Mouse (Mus musculus) cerebral cortex, adult 2 months (tissue): ENCODE results near the gene Ryr3.

Source experiments
- WGBS: fragments of 180-500 bp; shearing (Covaris S2); methylation state at CpG from one replicate; pipeline ENCODE4 v1.1.7; 2018; 5-methylcytosine and 5-hydroxymethylcytosine counted together

The Ryr3 gene

DNA sequence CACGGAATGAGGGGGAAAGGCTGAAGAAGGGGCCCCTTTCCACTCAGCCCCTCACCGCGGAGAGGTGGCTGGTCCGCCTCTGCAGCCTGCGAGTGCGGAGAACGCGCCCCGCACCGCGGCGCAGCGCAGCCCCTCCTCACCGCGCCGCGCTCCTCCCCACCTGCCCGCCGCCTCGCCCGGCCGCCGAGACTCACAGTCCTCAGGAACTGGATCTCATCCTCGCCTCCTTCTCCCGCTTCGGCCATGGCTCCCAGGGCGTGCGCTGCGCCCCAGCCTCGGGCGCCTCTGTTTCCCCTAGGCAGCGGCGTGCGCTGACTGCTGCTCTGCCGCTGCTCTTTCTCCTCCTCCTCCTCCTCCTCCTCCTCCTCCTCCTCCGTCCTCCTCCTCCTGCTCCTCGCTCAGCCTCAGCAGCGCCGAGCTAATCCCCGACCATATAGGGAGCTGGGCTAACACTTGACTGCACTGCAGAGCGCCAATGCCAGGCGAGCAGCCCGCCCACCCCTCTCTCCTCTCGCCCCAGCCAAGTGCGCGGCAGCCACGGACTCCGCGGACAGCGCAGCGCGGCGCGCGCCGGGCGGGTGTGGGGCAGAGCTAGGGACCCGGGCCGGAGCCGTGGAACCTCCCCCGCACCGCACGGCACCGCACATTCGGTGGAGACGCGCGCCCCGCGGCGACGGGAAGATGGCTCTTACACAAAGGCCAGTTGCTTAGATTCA lies at the start of gene Ryr3:
Gene Ryr3, minus strand, starts transcription at position 351 of the 716 bp plus-strand sequence.
- WGBS: under 1% methylated on average over 62 of the region's 72 CpGs

- 68% methylated on average over 5 of the region's 5 CpGs for WGBS
These were observed 22.0 kb upstream of the Ryr3 start for GRCm38 (mm10) chr2:113238871-113239270.

GRCm38 (mm10) chr2:113236993-113237392 lies 20.1 kb upstream of the Ryr3 start:
- 86% methylated on average over 1 of the region's 1 CpGs for WGBS

GRCm38 (mm10) chr2:113234559-113234958 lies 17.7 kb upstream of the Ryr3 start:
- 14% methylated on average over 3 of the region's 3 CpGs for WGBS

GRCm38 (mm10) chr2:113233356-113233755 lies 16.5 kb upstream of the Ryr3 start:
- WGBS: 65% methylated on average over 3 of the region's 3 CpGs

DNA sequence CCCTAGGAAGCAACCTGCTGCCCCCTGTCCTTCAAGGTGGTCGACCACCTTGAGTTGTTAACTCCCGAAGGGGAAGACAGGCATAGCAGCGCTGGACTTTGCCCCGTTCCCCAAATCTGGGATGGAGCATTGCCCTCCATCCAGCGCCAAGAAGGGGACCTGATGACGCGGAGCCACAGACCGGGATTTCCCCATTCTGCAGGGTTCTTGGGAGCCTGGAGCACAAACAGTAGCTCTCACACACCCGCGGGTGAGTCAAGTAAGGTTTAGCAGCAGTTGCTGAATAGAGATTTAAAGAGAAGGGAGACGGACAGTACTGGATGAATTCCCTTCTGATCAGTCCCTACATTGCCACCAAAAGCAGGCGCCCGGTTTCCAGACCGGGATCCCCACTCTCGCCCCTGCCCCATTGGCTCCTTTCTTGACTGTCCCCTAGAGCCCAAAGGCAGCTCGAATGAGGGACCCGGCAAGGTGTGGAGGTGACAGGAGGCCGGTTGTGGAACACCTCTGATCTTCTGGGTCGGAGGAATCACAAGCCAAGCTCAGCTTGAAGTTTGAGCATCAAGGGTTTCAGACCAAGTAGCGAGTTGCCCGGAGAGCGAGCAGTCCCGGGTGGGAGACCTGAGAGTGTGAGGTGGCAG lies 671 bp downstream of the Ryr3 start:
- 5% methylated on average over 23 of the region's 23 CpGs for WGBS

DNA sequence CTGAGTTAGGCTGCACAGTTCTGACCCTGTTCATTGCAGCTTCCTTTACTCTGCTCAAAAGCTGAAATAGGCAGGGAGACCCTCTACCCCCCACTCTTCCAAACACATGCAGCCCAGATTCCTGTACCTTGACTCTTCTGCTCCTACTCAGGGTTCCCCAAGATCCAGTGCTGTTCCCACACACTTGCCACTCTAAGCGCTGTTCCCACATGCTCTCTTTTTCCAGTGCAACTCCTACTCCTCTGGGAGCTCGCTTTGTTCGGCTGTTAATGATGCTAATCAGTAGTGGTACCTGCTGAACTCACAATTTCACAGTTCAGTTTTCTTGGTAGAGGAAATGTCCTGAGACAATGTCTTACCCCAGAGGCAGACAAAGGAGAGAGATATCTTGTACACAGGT lies 6.9 kb downstream of the Ryr3 start:
- WGBS: 55% methylated on average over 3 of the region's 3 CpGs

DNA sequence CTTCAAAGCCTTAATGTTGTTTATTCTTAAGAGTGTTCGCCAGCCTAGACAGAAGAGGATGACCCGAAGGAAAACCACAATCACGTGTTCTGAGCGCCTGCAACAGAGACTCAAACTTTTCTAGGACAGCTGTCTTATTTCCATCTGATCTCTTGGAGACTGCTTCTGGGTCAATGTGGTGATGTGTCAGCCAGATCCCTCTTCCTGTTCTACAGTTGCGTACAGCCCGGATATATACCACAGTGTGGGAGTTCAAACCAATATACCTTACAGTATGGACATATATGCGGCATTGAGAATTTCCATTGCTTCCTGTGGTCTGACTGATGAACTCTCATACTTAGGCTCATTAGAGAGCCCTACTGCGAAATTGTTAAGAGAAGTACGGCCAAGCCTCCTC lies 7.6 kb downstream of the Ryr3 start:
- 91% methylated on average over 9 of the region's 9 CpGs for WGBS

DNA sequence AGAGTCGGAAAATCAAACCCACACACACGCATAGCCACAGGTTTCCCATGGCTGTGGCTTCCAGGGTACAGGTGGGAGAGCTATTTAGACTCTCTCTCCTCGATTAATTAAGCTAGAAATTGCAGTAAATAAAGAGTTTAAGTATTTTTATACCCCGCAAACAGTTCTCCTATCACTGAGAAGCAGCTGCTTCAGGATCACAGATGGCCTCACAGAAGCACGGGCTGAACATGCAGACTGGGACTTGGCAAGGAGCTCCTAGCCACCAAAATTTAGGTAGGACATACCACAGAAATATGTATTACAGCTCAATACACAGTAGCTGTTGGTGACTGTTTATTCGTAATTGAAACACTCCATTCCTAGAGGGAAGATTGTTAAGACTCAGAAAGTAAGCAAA lies 14.0 kb downstream of the Ryr3 start:
- 46% methylated on average over 6 of the region's 6 CpGs for WGBS

- 71% methylated on average over 2 of the region's 2 CpGs for WGBS
These were observed 17.7 kb downstream of the Ryr3 start for GRCm38 (mm10) chr2:113199030-113199679.

- WGBS: 77% methylated on average over 6 of the region's 6 CpGs
These were observed 29.7 kb downstream of the Ryr3 start for GRCm38 (mm10) chr2:113187158-113187557.

DNA sequence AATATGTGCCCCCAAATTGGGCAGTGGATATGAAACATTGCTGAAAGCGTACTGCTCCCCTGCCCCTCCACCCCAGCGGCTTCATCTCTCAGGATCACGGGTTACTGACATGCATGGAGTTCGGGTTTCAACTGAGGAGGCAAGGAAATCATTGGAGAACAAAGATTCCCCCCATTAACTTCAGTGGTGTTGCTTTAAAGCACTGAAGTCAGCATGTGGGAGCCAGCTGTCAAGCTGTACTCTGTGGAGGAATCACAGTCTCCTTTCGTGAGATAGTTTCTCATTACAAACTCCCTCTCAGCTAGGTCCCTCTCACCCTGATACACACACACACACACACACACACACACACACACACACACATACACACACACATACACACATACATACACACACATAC lies 35.2 kb downstream of the Ryr3 start:
- WGBS: 61% methylated on average over 5 of the region's 5 CpGs

- 49% methylated on average over 5 of the region's 5 CpGs for WGBS
These were observed 40.6 kb downstream of the Ryr3 start for GRCm38 (mm10) chr2:113176337-113176736.

GRCm38 (mm10) chr2:113168096-113168495 lies 48.8 kb downstream of the Ryr3 start:
- WGBS: 69% methylated on average over 4 of the region's 4 CpGs

GRCm38 (mm10) chr2:113161494-113161893 lies 55.4 kb downstream of the Ryr3 start:
- 37% methylated on average over 5 of the region's 5 CpGs for WGBS

GRCm38 (mm10) chr2:113137766-113138165 lies 79.1 kb downstream of the Ryr3 start:
- 79% methylated on average over 3 of the region's 3 CpGs for WGBS

DNA sequence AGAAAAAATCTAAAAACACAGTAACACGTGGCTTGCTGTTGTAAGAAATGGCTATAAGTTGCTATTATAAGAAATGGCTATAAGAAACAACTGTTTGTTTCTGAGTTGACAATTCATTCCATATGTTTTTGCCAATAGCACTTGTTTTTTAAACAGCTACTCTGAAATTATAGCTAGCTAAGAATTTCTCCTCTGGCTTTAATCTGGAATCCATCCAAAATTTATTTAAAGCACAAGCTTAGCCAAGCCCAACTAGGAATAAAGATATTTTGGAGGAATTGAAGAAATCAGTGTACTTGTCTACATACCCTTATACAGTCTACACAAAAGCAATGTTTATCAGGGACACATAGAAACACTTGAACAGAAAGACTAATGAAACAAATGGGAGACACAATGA lies 93.4 kb downstream of the Ryr3 start:
- 51% methylated on average over 1 of the region's 1 CpGs for WGBS

- 82% methylated on average over 1 of the region's 1 CpGs for WGBS
These were observed 97.8 kb downstream of the Ryr3 start for GRCm38 (mm10) chr2:113119080-113119479.

DNA sequence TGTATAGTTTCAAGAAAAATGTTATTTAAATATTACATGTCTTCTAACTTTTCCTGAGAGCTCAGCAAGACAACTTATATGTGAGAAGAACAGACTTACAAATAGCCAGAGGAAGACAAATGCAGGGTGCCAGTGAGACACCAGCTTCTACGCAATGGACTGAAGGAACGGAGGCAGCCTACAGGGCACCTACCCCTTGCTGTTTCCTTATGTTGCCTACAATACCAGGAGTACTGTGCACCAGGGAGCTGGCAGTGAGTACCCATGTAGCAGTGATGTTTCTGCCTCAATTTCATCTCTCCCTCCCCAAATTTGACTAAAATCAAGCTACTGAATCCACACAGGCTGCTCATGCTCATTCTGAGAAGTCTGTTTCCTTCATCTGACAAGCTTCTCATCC lies 100.1 kb downstream of the Ryr3 start:
- WGBS: 94% methylated on average over 2 of the region's 2 CpGs

DNA sequence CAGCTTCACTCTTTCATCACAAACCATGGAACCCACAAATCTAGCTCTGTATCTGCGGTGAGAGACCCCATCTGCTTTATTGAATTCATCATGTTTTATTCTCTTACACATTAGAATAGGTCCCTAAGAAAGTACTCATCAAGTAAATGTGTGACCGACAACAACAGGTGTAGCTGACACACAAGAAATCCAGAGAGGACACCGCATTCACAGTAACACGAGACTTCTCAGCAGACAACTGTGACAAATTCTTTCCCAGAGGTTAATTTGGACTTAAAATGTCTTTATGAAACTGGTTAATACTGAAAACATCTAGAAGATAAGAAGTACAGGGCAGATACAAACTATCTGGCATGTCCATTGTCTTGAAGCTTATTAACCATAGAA lies 101.0 kb downstream of the Ryr3 start:
- WGBS: 87% methylated on average over 4 of the region's 4 CpGs

- WGBS: 55% methylated on average over 4 of the region's 4 CpGs
These were observed 101.5 kb downstream of the Ryr3 start for GRCm38 (mm10) chr2:113115248-113115896.

DNA sequence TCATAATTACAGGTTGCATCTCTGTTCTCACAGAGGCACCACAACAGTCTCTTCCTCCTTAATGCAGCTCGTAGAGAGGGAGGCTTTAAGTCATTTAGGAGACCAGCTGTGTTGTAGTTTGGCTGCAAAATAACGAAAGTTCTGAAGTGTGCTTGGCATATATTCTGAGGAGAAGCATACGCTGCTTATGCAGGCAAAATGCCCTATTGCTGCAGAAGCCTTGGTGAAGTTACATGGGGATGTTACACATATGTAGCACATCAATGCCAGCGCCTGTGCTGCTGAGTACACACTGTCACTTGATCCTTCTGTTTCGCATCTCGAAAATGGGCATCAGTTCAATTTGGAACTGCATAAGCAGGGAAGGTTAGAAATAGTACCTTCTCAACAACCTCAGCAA lies 112.3 kb downstream of the Ryr3 start:
- 42% methylated on average over 6 of the region's 6 CpGs for WGBS

GRCm38 (mm10) chr2:113095184-113095583 lies 121.7 kb downstream of the Ryr3 start:
- 81% methylated on average over 4 of the region's 4 CpGs for WGBS
